Mouse (Mus musculus): ENCODE results near the gene Mycn. TPM values are rescaled to one million over a fixed set of nuclear protein-coding genes. Genes with fewer than 3 reads are reported as not detected.

The Mycn gene
- polyA plus RNA-seq (2012; rRNA removed): 4.7 and 4.9 TPM in 2 replicates

GRCm38 (mm10) chr12:12941661-12942363 lies at the start of gene Mycn:
Gene Mycn (minus strand): TSS chr12:12941914.

